Mouse (Mus musculus) midbrain, embryonic 16.5 days (tissue): ENCODE measurements around the gene Coro7. TPM values are rescaled to one million over a fixed set of nuclear protein-coding genes. Genes with fewer than 3 reads are reported as not detected.
"Not testable (repeated sequence)": the region's sequence is repeated elsewhere in the genome, so short reads cannot be mapped to it uniquely, and the experiment has no call there.

Experiments
- ATAC-seq: fragments of 200-750 bp; cut with Nextera tagmentation; 2 replicates; pipeline ENCODE4 v1.8.0; 2017; ENCODE audit warnings: moderate TSS enrichment
- H3K27ac ChIP-seq: fragments of 300-500 bp; sonication (generic); 2 replicates; pipeline ENCODE4 v1.5.1; 2014; ENCODE audit warnings: mild to moderate bottlenecking, low read length, mixed read lengths
- H3K27me3 ChIP-seq: fragments of 300-500 bp; sonication (generic); 2 replicates; pipeline ENCODE4 v1.6.1; 2014; ENCODE audit warnings: low read depth, low read length, mixed read lengths; ENCODE audit not compliant: control insufficient read depth, insufficient read depth
- H3K36me3 ChIP-seq: fragments of 300-500 bp; sonication (generic); 2 replicates; pipeline ENCODE4 v1.6.1; 2014; ENCODE audit warnings: mild to moderate bottlenecking, low read length, moderate library complexity, mixed read lengths; ENCODE audit not compliant: control insufficient read depth, insufficient read depth
- H3K4me1 ChIP-seq: fragments of 300-500 bp; sonication (generic); 2 replicates; pipeline ENCODE4 v1.6.1; 2014; ENCODE audit warnings: mild to moderate bottlenecking, low read length, mixed read lengths; ENCODE audit not compliant: control insufficient read depth, insufficient read depth
- H3K4me2 ChIP-seq: fragments of 300-500 bp; sonication (generic); 2 replicates; pipeline ENCODE4 v1.6.1; 2014; ENCODE audit warnings: mild to moderate bottlenecking, low read length, mixed read lengths
- H3K4me3 ChIP-seq: fragments of 300-500 bp; sonication (generic); 2 replicates; pipeline ENCODE4 v1.5.1; 2014; ENCODE audit warnings: low read depth, mild to moderate bottlenecking, low read length, moderate library complexity, mixed read lengths
- H3K9ac ChIP-seq: fragments of 300-500 bp; sonication (generic); 2 replicates; pipeline ENCODE4 v1.6.1; 2014; ENCODE audit warnings: low read depth, low read length, mixed read lengths
- H3K9me3 ChIP-seq: fragments of 300-500 bp; sonication (generic); replicated peaks from 2 replicates; pipeline ENCODE4 v1.6.1; 2014; ENCODE audit warnings: mild to moderate bottlenecking, low read length, mixed read lengths; ENCODE audit not compliant: control insufficient read depth, poor library complexity, severe bottlenecking
- WGBS: fragments of 180-500 bp; shearing (Covaris S2); extraction: QIAGEN DNeasy Blood & Tissue Kit; methylation state at CpG from one replicate; pipeline ENCODE4 v1.1.7; 2014; 5-methylcytosine and 5-hydroxymethylcytosine counted together
- polyA plus RNA-seq: library from polyadenylated mRNA; unstranded; fragments of >200 nt; fragmentation: Nextera tagmentation; extraction: Ambion mirVana; gene quantifications from 2 replicates; pipeline ENCODE4 v1.2.1, GENCODE M21; 2015

The Coro7 gene
- polyA plus RNA-seq, 1 experiment from 2014 or later, result 36.4 TPM

GRCm38 (mm10) chr16:4718753-4719518 is 39.4 kb upstream of the Coro7 start, which contains the start of gene Nmral1:
TSS of gene Nmral1 (minus strand) at chr16:4719356.
- H3K27ac ChIP-seq, result peak within 1 kb of the TSS; percentile 81
- peaks cover 6% of the 10 kb centered on the region; the same call in 1 of the 2 replicates for H3K36me3 ChIP-seq
- H3K4me3 ChIP-seq, result peak within 1 kb of the TSS; percentile 56
- no peaks in the 10 kb centered on the region for H3K27me3 ChIP-seq
- peak within 1 kb of the TSS; percentile 67 for H3K4me2 ChIP-seq
- peaks cover 10% of the 10 kb centered on the region for H3K4me1 ChIP-seq
- H3K9ac ChIP-seq, result peak within 1 kb of the TSS; percentile 72
- 12% methylated on average over 33 of the region's 33 CpGs for WGBS
- no peaks in the 10 kb centered on the region for H3K9me3 ChIP-seq
- ATAC-seq, result peak; percentile 91

GRCm38 (mm10) chr16:4717866-4718265 is 38.3 kb upstream of the Coro7 start:
- peaks cover 10% of the 10 kb centered on the region; the same call in 1 of the 2 replicates for H3K36me3 ChIP-seq
- H3K9me3 ChIP-seq, result no peaks in the 10 kb centered on the region
- no peak for ATAC-seq
- H3K4me2 ChIP-seq, result peak overlapping the region; percentile 67
- H3K27me3 ChIP-seq, result no peaks in the 10 kb centered on the region
- no peak overlapping the region for H3K27ac ChIP-seq
- WGBS, result 73% methylated on average over 3 of the region's 3 CpGs
- no peak overlapping the region for H3K9ac ChIP-seq
- peak overlapping the region; percentile 56 for H3K4me3 ChIP-seq
- peaks cover 10% of the 10 kb centered on the region for H3K4me1 ChIP-seq

GRCm38 (mm10) chr16:4713861-4714710 is 34.5 kb upstream of the Coro7 start:
- no peak overlapping the region for H3K4me2 ChIP-seq
- no peak for ATAC-seq
- H3K9me3 ChIP-seq, result no peaks in the 10 kb centered on the region
- peaks cover 6% of the 10 kb centered on the region; the same call in 1 of the 2 replicates for H3K4me1 ChIP-seq
- no peak overlapping the region for H3K9ac ChIP-seq
- no peaks in the 10 kb centered on the region for H3K27me3 ChIP-seq
- 91% methylated on average over 17 of the region's 17 CpGs for WGBS
- no peak overlapping the region for H3K4me3 ChIP-seq
- peaks cover 10% of the 10 kb centered on the region for H3K36me3 ChIP-seq
- no peak overlapping the region for H3K27ac ChIP-seq

- Histone ChIP-seq H3K4me3 (no peak overlapping the region), H3K27me3 (no peaks in the 10 kb centered on the region), H3K36me3 (peaks cover 20% of the 10 kb centered on the region), H3K27ac (no peak overlapping the region), H3K4me2 (no peak overlapping the region), H3K9ac (no peak overlapping the region), H3K9me3 (no peaks in the 10 kb centered on the region), H3K4me1 (no peaks in the 10 kb centered on the region)
- 96% methylated on average over 4 of the region's 4 CpGs for WGBS
- ATAC-seq, result no peak
Observed at GRCm38 (mm10) chr16:4711173-4711572, 31.6 kb upstream of the Coro7 start.

- no peaks in the 10 kb centered on the region for H3K9me3 ChIP-seq
- no peaks in the 10 kb centered on the region for H3K27me3 ChIP-seq
- ATAC-seq, result no peak
- no peak overlapping the region for H3K4me3 ChIP-seq
- peaks cover 48% of the 10 kb centered on the region for H3K36me3 ChIP-seq
- no peak overlapping the region for H3K27ac ChIP-seq
- H3K4me2 ChIP-seq, result no peak overlapping the region
- 75% methylated on average over 4 of the region's 4 CpGs for WGBS
- no peaks in the 10 kb centered on the region for H3K4me1 ChIP-seq
- no peak overlapping the region for H3K9ac ChIP-seq
Observed at GRCm38 (mm10) chr16:4705541-4705940, 26.0 kb upstream of the Coro7 start.

- Histone ChIP-seq H3K9ac (no peak overlapping the region), H3K4me1 (no peaks in the 10 kb centered on the region), H3K4me2 (no peak overlapping the region), H3K9me3 (no peaks in the 10 kb centered on the region), H3K27ac (no peak overlapping the region), H3K4me3 (no peak overlapping the region), H3K27me3 (no peaks in the 10 kb centered on the region), H3K36me3 (peaks cover 59% of the 10 kb centered on the region)
- ATAC-seq, result no peak
- 72% methylated on average over 1 of the region's 1 CpGs for WGBS
Observed at GRCm38 (mm10) chr16:4702646-4703045, 23.1 kb upstream of the Coro7 start.

- ATAC-seq, result no peak
- H3K4me2 ChIP-seq, result no peak overlapping the region
- no peaks in the 10 kb centered on the region for H3K4me1 ChIP-seq
- no peak overlapping the region for H3K9ac ChIP-seq
- H3K27me3 ChIP-seq, result no peaks in the 10 kb centered on the region
- H3K9me3 ChIP-seq, result no peaks in the 10 kb centered on the region
- peaks cover 62% of the 10 kb centered on the region for H3K36me3 ChIP-seq
- 95% methylated on average over 3 of the region's 3 CpGs for WGBS
- no peak overlapping the region for H3K27ac ChIP-seq
- H3K4me3 ChIP-seq, result no peak overlapping the region
Observed at GRCm38 (mm10) chr16:4701211-4701610, 21.6 kb upstream of the Coro7 start.

GRCm38 (mm10) chr16:4689371-4689770 is 9.8 kb upstream of the Coro7 start:
- not testable (repeated sequence) for ATAC-seq, H3K4me2 ChIP-seq, H3K9me3 ChIP-seq, H3K4me3 ChIP-seq, H3K27ac ChIP-seq, H3K9ac ChIP-seq, H3K27me3 ChIP-seq
- WGBS, result 99% methylated on average over 4 of the region's 4 CpGs
- Histone ChIP-seq H3K36me3 (peaks cover 41% of the 10 kb centered on the region), H3K4me1 (peaks cover 12% of the 10 kb centered on the region)

GRCm38 (mm10) chr16:4684457-4684791 is 4.8 kb upstream of the Coro7 start:
- ATAC-seq, result peak; percentile 11; the same call in 1 of the 2 replicates
- 3% methylated on average over 9 of the region's 9 CpGs for WGBS

More at GRCm38 (mm10) chr16:4684457-4684791, 4.8 kb upstream of the Coro7 start:
- H3K4me2 ChIP-seq, result peak overlapping the region; percentile 90
- peaks cover 10% of the 10 kb centered on the region for H3K36me3 ChIP-seq
- H3K27me3 ChIP-seq, result no peaks in the 10 kb centered on the region
- H3K4me3 ChIP-seq, result peak overlapping the region; percentile 98
- peaks cover 22% of the 10 kb centered on the region for H3K4me1 ChIP-seq
- H3K27ac ChIP-seq, result peak overlapping the region; percentile 91
- H3K9me3 ChIP-seq, result no peaks in the 10 kb centered on the region
- peak overlapping the region; percentile 91 for H3K9ac ChIP-seq
